Mouse (Mus musculus) C2C12 (cell line): Measurements from ENCODE around the gene Zfp507. TPM values are rescaled to one million over a fixed set of nuclear protein-coding genes. Genes with fewer than 3 reads are reported as not detected.

Source experiments
- H3K27me3 ChIP-seq: one replicate; pipeline ENCODE4 v1.6.1; 2011; ENCODE audit not compliant: control insufficient read depth, insufficient read depth, insufficient read length
- H3K36me3 ChIP-seq: one replicate; pipeline ENCODE4 v1.6.1; 2011; ENCODE audit not compliant: control insufficient read depth, insufficient read depth
- H3K4me3 ChIP-seq: one replicate; pipeline ENCODE4 v1.5.1; 2011; ENCODE audit warnings: mild to moderate bottlenecking, control low read depth; ENCODE audit not compliant: poor library complexity, insufficient read depth, severe bottlenecking
- H3K79me2 ChIP-seq: one replicate; pipeline ENCODE4 v1.6.1; 2011; ENCODE audit not compliant: control insufficient read depth, insufficient read depth
- H3K79me3 ChIP-seq: one replicate; pipeline ENCODE4 v1.6.1; 2011; ENCODE audit warnings: low read depth, control low read depth
- H3ac ChIP-seq: one replicate; pipeline ENCODE3; 2011; ENCODE audit warnings: low read depth; ENCODE audit not compliant: control insufficient read depth, insufficient read length
- CEBPB ChIP-seq: IDR thresholded peaks from one replicate; pipeline ENCODE4 v1.6.1; 2011; ENCODE audit warnings: low read depth, mild to moderate bottlenecking, control low read depth, moderate library complexity
- CTCF ChIP-seq: IDR thresholded peaks from one replicate; pipeline ENCODE4 v1.5.1; 2011; ENCODE audit not compliant: control insufficient read depth, insufficient read depth, insufficient read length
- FOSL1 ChIP-seq: IDR thresholded peaks from one replicate; pipeline ENCODE4 v1.8.0; 2011; ENCODE audit warnings: mild to moderate bottlenecking, low read length; ENCODE audit not compliant: poor library complexity, insufficient read depth, severe bottlenecking
- MAX ChIP-seq: IDR thresholded peaks from one replicate; pipeline ENCODE4 v1.6.1; 2011; ENCODE audit warnings: mild to moderate bottlenecking, control low read depth
- MYOD1 ChIP-seq: IDR thresholded peaks from one replicate; pipeline ENCODE4 v1.6.1; 2011; ENCODE audit warnings: low read depth; ENCODE audit not compliant: control insufficient read depth, insufficient read length
- MYOG ChIP-seq: IDR thresholded peaks from one replicate; pipeline ENCODE4 v1.6.1; 2011; ENCODE audit not compliant: control insufficient read depth, insufficient read length; ENCODE audit errors: extremely low read depth
- USF1 ChIP-seq: IDR thresholded peaks from one replicate; pipeline ENCODE4 v1.6.1; 2011; ENCODE audit warnings: low read depth, mild to moderate bottlenecking, control low read depth, moderate library complexity
- polyA plus RNA-seq: library from polyadenylated mRNA; unstranded; fragments of >200 nt; fragmentation: generic; extraction: Trizol; gene quantifications from one replicate; pipeline ENCODE4 v1.2.1, GENCODE M21; 2012; ENCODE audit warnings: missing spikeins

Zfp507 gene
- polyA plus RNA-seq, 1 experiment, result 7.9 TPM

GRCm38 (mm10) chr7:35814759-35815551, 12.2 kb upstream of the Zfp507 start:
- Histone ChIP-seq H3K4me3 (no peak overlapping the region), H3K36me3 (no peaks in the 10 kb centered on the region), H3K79me2 (no peaks in the 10 kb centered on the region), H3K27me3 (peaks cover 14% of the 10 kb centered on the region), H3K79me3 (no peaks in the 10 kb centered on the region), H3ac (no peak overlapping the region)
- TF ChIP-seq FOSL1 (no peak), USF1 (no peak), MYOD1 (no peak), MYOG (no peak), CEBPB (no peak), CTCF (no peak), MAX (no peak)

GRCm38 (mm10) chr7:35813306-35813705, 10.5 kb upstream of the Zfp507 start:
- Histone ChIP-seq H3K36me3 (no peaks in the 10 kb centered on the region), H3K27me3 (peaks cover 14% of the 10 kb centered on the region), H3K4me3 (no peak overlapping the region), H3K79me2 (no peaks in the 10 kb centered on the region), H3ac (no peak overlapping the region), H3K79me3 (no peaks in the 10 kb centered on the region)
- no peak for TF ChIP-seq MAX
- no peak for TF ChIP-seq FOSL1
- no peak for TF ChIP-seq USF1
- no peak for TF ChIP-seq CEBPB
- TF ChIP-seq CTCF, result no peak
- no peak for TF ChIP-seq MYOD1
- no peak for TF ChIP-seq MYOG

GRCm38 (mm10) chr7:35810736-35811135, 7.9 kb upstream of the Zfp507 start:
- Histone ChIP-seq H3K4me3 (no peak overlapping the region), H3K27me3 (peaks cover 14% of the 10 kb centered on the region), H3K36me3 (no peaks in the 10 kb centered on the region), H3K79me3 (no peaks in the 10 kb centered on the region), H3K79me2 (no peaks in the 10 kb centered on the region), H3ac (no peak overlapping the region)
- no peak for TF ChIP-seq MYOD1
- TF ChIP-seq CTCF, result peak; percentile 22

GRCm38 (mm10) chr7:35804206-35804605, 1.4 kb upstream of the Zfp507 start:
- Histone ChIP-seq H3K79me2 (peaks cover 34% of the 10 kb centered on the region), H3ac (no peak overlapping the region), H3K36me3 (peaks cover 21% of the 10 kb centered on the region), H3K79me3 (peaks cover 27% of the 10 kb centered on the region), H3K4me3 (no peak overlapping the region), H3K27me3 (no peaks in the 10 kb centered on the region)
- TF ChIP-seq MAX, result no peak
- no peak for TF ChIP-seq FOSL1
- no peak for TF ChIP-seq MYOG
- TF ChIP-seq USF1, result no peak
- TF ChIP-seq CEBPB, result no peak
- no peak for TF ChIP-seq MYOD1
- no peak for TF ChIP-seq CTCF

- peak overlapping the region; percentile 64 for H3K4me3 ChIP-seq
Observed at GRCm38 (mm10) chr7:35802201-35802905, 450 bp downstream of the Zfp507 start.

More at GRCm38 (mm10) chr7:35802201-35802905, 450 bp downstream of the Zfp507 start:
- no peak for TF ChIP-seq MYOG
- no peak for TF ChIP-seq CEBPB
- TF ChIP-seq MAX, result no peak
- no peak for TF ChIP-seq USF1
- no peak for TF ChIP-seq CTCF
- no peak for TF ChIP-seq MYOD1
- TF ChIP-seq FOSL1, result no peak
- peaks cover 35% of the 10 kb centered on the region for H3K36me3 ChIP-seq
- H3K27me3 ChIP-seq, result no peaks in the 10 kb centered on the region
- H3K79me2 ChIP-seq, result peaks cover 51% of the 10 kb centered on the region
- peaks cover 28% of the 10 kb centered on the region for H3K79me3 ChIP-seq
- H3ac ChIP-seq, result peak overlapping the region; percentile 90
